Mouse (Mus musculus): ENCODE measurements around the gene Smap1. TPM values are rescaled to one million over a fixed set of nuclear protein-coding genes. Genes with fewer than 3 reads are reported as not detected.

Gene Smap1
- total RNA-seq, 4 experiments from 2014 or later = 131 to 152 (median 139) TPM

- no peak for DNase-seq (ENCODE audit: low spot score in 2 of 2)
Observed at GRCm38 (mm10) chr1:23920275-23920674, 1.8 kb downstream of the Smap1 start.

- no peak for DNase-seq (ENCODE audit: low spot score in 2 of 2)
Observed at GRCm38 (mm10) chr1:23919086-23919485, 3.0 kb downstream of the Smap1 start.

- DNase-seq (ENCODE audit: low spot score in 2 of 2) = no peak
Observed at GRCm38 (mm10) chr1:23915483-23915882, 6.6 kb downstream of the Smap1 start.

- DNase-seq (ENCODE audit: low spot score in 2 of 2) = no peak
Observed at GRCm38 (mm10) chr1:23912988-23913387, 9.1 kb downstream of the Smap1 start.

- no peak for DNase-seq (ENCODE audit: low spot score in 2 of 2)
Observed at GRCm38 (mm10) chr1:23906082-23906481, 16.0 kb downstream of the Smap1 start.

- DNase-seq (ENCODE audit: low spot score in 2 of 2) = no peak
Observed at GRCm38 (mm10) chr1:23903340-23903739, 18.8 kb downstream of the Smap1 start.

GRCm38 (mm10) chr1:23902736-23903135 lies 19.4 kb downstream of the Smap1 start:
- DNase-seq (ENCODE audit: low spot score in 2 of 2) = no peak

- DNase-seq (ENCODE audit: low spot score in 2 of 2) = no peak
Observed at GRCm38 (mm10) chr1:23899647-23900020, 22.5 kb downstream of the Smap1 start.

GRCm38 (mm10) chr1:23899020-23899646 lies 23.0 kb downstream of the Smap1 start:
- DNase-seq (ENCODE audit: low spot score in 2 of 2) = no peak

GRCm38 (mm10) chr1:23892072-23892471 lies 30.0 kb downstream of the Smap1 start:
- no peak for DNase-seq (ENCODE audit: low spot score in 2 of 2)

- no peak for DNase-seq (ENCODE audit: low spot score in 2 of 2)
Observed at GRCm38 (mm10) chr1:23884914-23885313, 37.2 kb downstream of the Smap1 start.

- DNase-seq (ENCODE audit: low spot score in 2 of 2) = no peak
Observed at GRCm38 (mm10) chr1:23884087-23884668, 37.9 kb downstream of the Smap1 start.

GRCm38 (mm10) chr1:23882681-23883080 lies 39.4 kb downstream of the Smap1 start:
- no peak for DNase-seq (ENCODE audit: low spot score in 2 of 2)

- no peak for DNase-seq (ENCODE audit: low spot score in 2 of 2)
Observed at GRCm38 (mm10) chr1:23872194-23872593, 49.9 kb downstream of the Smap1 start.

- no peak for DNase-seq (ENCODE audit: low spot score in 2 of 2)
Observed at GRCm38 (mm10) chr1:23867350-23867862, 54.7 kb downstream of the Smap1 start.

- DNase-seq (ENCODE audit: low spot score in 2 of 2) = no peak
Observed at GRCm38 (mm10) chr1:23865566-23865965, 56.6 kb downstream of the Smap1 start.

GRCm38 (mm10) chr1:23860944-23861343 lies 61.2 kb downstream of the Smap1 start:
- no peak for DNase-seq (ENCODE audit: low spot score in 2 of 2)

GRCm38 (mm10) chr1:23855623-23856022 lies 66.5 kb downstream of the Smap1 start:
- no peak for DNase-seq (ENCODE audit: low spot score in 2 of 2)

GRCm38 (mm10) chr1:23846044-23846680 lies 76.0 kb downstream of the Smap1 start:
- no peak for DNase-seq (ENCODE audit: low spot score in 2 of 2)

GRCm38 (mm10) chr1:23845007-23845406 lies 77.1 kb downstream of the Smap1 start:
- no peak for DNase-seq (ENCODE audit: low spot score in 2 of 2)

GRCm38 (mm10) chr1:23843790-23844189 lies 78.3 kb downstream of the Smap1 start:
- no peak for DNase-seq (ENCODE audit: low spot score in 2 of 2)

- no peak for DNase-seq (ENCODE audit: low spot score in 2 of 2)
Observed at GRCm38 (mm10) chr1:23842629-23843028, 79.5 kb downstream of the Smap1 start.

- DNase-seq (ENCODE audit: low spot score in 2 of 2) = no peak
Observed at GRCm38 (mm10) chr1:23840924-23841323, 81.2 kb downstream of the Smap1 start.

Measured in left cerebral cortex, adult 8-10 months (tissue).